Mouse (Mus musculus) embryo, embryonic 9.5 days (tissue): ENCODE data around the gene Cmya5.
"Not testable (repeated sequence)": the region's sequence is repeated elsewhere in the genome, so short reads cannot be mapped to it uniquely, and the experiment has no call there.

Experiments used
- DNase-seq: peaks from one replicate; pipeline ENCODE4 v3.0.0-alpha.2; 2017; ENCODE audit errors: extremely low spot score

Cmya5 gene

GRCm38 (mm10) chr13:93122321-93122720 is 22.2 kb downstream of the Cmya5 start:
- DNase-seq = no peak

- no peak for DNase-seq
Measured at GRCm38 (mm10) chr13:93117241-93117640, 27.3 kb downstream of the Cmya5 start.

- DNase-seq = no peak
Measured at GRCm38 (mm10) chr13:93102340-93103090, 42.0 kb downstream of the Cmya5 start.

GRCm38 (mm10) chr13:93098596-93098995 is 45.9 kb downstream of the Cmya5 start:
- DNase-seq = no peak

- no peak for DNase-seq
Measured at GRCm38 (mm10) chr13:93096643-93097042, 47.9 kb downstream of the Cmya5 start.

- no peak for DNase-seq
Measured at GRCm38 (mm10) chr13:93095097-93095791, 49.3 kb downstream of the Cmya5 start.

- DNase-seq = no peak
Measured at GRCm38 (mm10) chr13:93094204-93094935, 50.2 kb downstream of the Cmya5 start.

- DNase-seq = no peak
Measured at GRCm38 (mm10) chr13:93093697-93094096, 50.8 kb downstream of the Cmya5 start.

- no peak for DNase-seq
Measured at GRCm38 (mm10) chr13:93092916-93093429, 51.6 kb downstream of the Cmya5 start.

GRCm38 (mm10) chr13:93091866-93092455 is 52.6 kb downstream of the Cmya5 start:
- DNase-seq = no peak

GRCm38 (mm10) chr13:93091176-93091575 is 53.3 kb downstream of the Cmya5 start:
- DNase-seq = no peak

GRCm38 (mm10) chr13:93089481-93089880 is 55.0 kb downstream of the Cmya5 start:
- DNase-seq = no peak

GRCm38 (mm10) chr13:93085711-93086110 is 58.8 kb downstream of the Cmya5 start:
- DNase-seq = no peak

GRCm38 (mm10) chr13:93082324-93082723 is 62.2 kb downstream of the Cmya5 start:
- DNase-seq = not testable (repeated sequence)

GRCm38 (mm10) chr13:93080859-93081258 is 63.7 kb downstream of the Cmya5 start:
- DNase-seq = no peak

GRCm38 (mm10) chr13:93074147-93074641 is 70.3 kb downstream of the Cmya5 start:
- no peak for DNase-seq

- DNase-seq = no peak
Measured at GRCm38 (mm10) chr13:93073595-93073994, 70.9 kb downstream of the Cmya5 start.

- peak; percentile 6 for DNase-seq
Measured at GRCm38 (mm10) chr13:93072871-93073411, 71.6 kb downstream of the Cmya5 start.

GRCm38 (mm10) chr13:93070406-93070805 is 74.1 kb downstream of the Cmya5 start:
- DNase-seq = no peak

GRCm38 (mm10) chr13:93069481-93069880 is 75.0 kb downstream of the Cmya5 start:
- DNase-seq = no peak

- no peak for DNase-seq
Measured at GRCm38 (mm10) chr13:93068353-93068752, 76.2 kb downstream of the Cmya5 start.
